Mouse (Mus musculus): Measurements from ENCODE around the gene AV320801. TPM values are rescaled to one million over a fixed set of nuclear protein-coding genes. Genes with fewer than 3 reads are reported as not detected.

The AV320801 gene
- total RNA-seq (2023), result not detected

GRCm38 (mm10) chrX:135494288-135494687 lies at the start of gene AV320801:
Gene AV320801 (plus strand): TSS chrX:135494588.

Other genes with a start within 250 kb of the AV320801 start
- gene Pramel3, start 192.3 kb upstream of the AV320801 start, total RNA-seq (2023), result not detected
- gene Gm5128, start 121.3 kb upstream of the AV320801 start, total RNA-seq (2023), result not detected
- gene Gm7903, start 60.8 kb upstream of the AV320801 start, total RNA-seq (2023), result not detected
- not detected for gene Nxf7, start 104.2 kb downstream of the AV320801 start, total RNA-seq (2023)
- not detected for gene Prame, start 133.1 kb downstream of the AV320801 start, total RNA-seq (2023)
- gene Tcp11x2, start 199.2 kb downstream of the AV320801 start, total RNA-seq (2023), result 1 to 10 TPM in 1 of 2 experiments, not detected in 1; 1.7 TPM
- gene Tmsb15a, start 230.7 kb downstream of the AV320801 start, total RNA-seq (2023), result not detected
- gene Armcx5, start 248.1 kb downstream of the AV320801 start, total RNA-seq (2023), result 10 to 100 TPM; 12.2 to 12.4 TPM
- 10 to 100 TPM; 15.6 to 20.6 TPM for gene Gprasp1, start 248.1 kb downstream of the AV320801 start, total RNA-seq (2023)